Mouse (Mus musculus) ovary, adult 18-20 months (tissue): ENCODE data around the gene Tmem59l.
"Not testable (repeated sequence)": the region's sequence is repeated elsewhere in the genome, so short reads cannot be mapped to it uniquely, and the experiment has no call there.

Experiments
- DNase-seq: peaks from one replicate; pipeline ENCODE4 v3.0.0; 2022; ENCODE audit warnings: low spot score, mixed read lengths

Gene Tmem59l

GRCm38 (mm10) chr8:70486941-70487520, at the start of gene Tmem59l:
Gene Tmem59l, minus strand, starts transcription at chr8:70487358.
- no peak for DNase-seq

DNA sequence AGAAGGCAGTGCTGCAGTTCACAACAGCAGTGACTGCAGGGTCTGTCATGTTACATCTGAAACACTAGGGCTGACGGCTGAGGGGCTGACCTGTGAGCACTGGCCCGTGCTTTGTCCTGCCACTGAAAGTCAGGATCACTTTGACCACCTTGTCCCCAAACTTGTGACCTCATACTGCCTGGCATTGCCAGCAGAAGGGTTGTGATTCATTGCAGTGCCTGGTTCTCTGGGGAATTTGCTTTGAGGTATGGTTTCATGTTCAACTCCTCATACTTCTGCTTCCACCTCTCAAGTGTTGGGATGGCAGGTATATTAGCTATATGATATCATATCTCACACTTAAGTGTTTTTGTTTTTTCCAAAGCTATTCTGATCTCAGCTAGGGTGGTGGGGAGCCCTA, 48.5 kb upstream of the Tmem59l start:
- DNase-seq = no peak

DNA sequence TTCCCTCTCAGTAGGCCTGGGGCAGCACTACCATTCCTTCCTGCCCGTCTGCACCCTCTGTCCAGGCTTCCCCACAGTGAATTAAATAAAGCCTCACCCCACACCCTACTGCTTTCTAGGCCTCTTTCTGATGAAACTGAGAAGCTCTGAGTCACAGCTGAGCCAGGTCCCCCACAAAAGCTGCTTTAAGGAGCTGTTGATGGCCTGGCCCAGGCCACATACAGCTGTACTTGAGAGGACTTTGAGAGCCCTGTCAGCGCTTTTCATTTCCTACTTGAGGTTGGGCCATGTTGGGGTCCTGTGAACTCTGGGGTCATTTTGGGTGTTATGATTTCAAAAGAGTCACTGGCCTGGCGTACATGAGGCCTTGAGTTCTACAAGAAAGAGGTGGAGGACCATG, 48.1 kb upstream of the Tmem59l start:
- DNase-seq = no peak

- DNase-seq = no peak
Measured at GRCm38 (mm10) chr8:70534281-70534680, 47.1 kb upstream of the Tmem59l start.

DNA sequence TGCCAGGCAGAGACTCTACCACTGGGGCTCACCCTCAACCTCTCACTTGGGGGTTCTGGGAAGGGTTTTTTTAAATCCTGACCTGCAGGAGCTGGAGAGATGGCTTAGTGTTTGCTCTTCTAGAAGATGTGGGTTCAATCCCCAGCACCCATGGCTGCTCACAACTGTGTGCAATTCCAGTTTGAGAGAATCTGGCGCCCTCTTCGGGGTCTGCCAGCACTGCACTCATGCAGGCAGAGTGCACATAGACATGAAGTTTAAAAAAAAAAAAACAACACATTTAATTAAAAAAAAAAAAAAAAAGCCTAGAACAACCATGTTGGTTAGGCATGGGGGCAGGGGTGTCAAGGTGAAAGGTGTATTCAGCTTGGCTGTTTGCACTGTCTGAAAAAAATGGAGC, 43.2 kb upstream of the Tmem59l start:
- no peak for DNase-seq

GRCm38 (mm10) chr8:70529741-70530161, 42.6 kb upstream of the Tmem59l start:
- DNase-seq = no peak

- no peak for DNase-seq
Measured at GRCm38 (mm10) chr8:70529299-70529698, 42.1 kb upstream of the Tmem59l start.

GRCm38 (mm10) chr8:70528182-70528797, 41.1 kb upstream of the Tmem59l start:
- no peak for DNase-seq

- peak; percentile 94 for DNase-seq
Measured at GRCm38 (mm10) chr8:70527512-70528181, 40.5 kb upstream of the Tmem59l start, which contains the start of the genes Fkbp8 and Kxd1. Gene Fkbp8, plus strand, starts transcription at chr8:70527724. Gene Kxd1, minus strand, starts transcription at chr8:70527956.

DNA sequence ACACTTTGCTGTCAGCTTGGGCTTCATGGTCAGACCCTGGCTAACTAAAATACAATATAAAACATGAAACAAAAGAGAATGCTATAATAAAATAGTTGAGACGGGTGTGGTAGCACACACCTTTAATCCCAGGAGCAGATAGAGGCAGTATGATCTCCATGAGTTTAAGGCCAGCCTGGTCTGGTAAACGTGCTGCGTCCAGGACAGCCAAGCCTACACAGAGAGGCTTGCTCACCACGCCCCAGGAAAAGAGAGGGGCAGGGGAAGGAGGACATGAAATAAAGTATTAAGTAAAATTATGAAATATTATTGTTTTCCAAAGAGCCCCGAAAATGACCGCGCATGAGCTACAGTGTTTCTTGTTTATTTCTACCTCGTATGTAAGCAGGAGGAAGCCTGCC, 40.0 kb upstream of the Tmem59l start:
- no peak for DNase-seq

- DNase-seq = peak; percentile 94
Measured at GRCm38 (mm10) chr8:70522592-70523403, 35.6 kb upstream of the Tmem59l start.

GRCm38 (mm10) chr8:70519606-70520005, 32.4 kb upstream of the Tmem59l start:
- DNase-seq = no peak

DNA sequence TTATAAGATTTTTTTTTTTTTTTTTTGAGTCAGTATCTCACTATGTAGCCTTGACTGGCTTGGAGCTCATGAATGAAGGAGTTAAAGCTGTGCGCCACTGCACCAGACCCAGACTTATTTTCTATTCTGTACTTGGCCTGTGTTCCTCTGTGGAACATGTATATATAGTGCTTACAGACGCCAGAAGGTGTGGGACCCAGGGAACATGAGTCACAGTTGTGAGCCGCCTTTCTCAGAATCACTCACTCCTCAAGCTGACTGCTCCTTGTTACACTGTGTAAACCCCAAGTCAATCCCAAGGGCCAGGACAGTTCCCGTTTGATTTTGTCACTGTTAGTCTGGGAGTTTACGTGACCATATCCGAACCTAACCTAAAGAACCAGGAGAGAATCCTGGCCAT, 31.9 kb upstream of the Tmem59l start:
- DNase-seq = no peak

- DNase-seq = no peak
Measured at GRCm38 (mm10) chr8:70517940-70518643, 30.9 kb upstream of the Tmem59l start.

GRCm38 (mm10) chr8:70513441-70513840, 26.3 kb upstream of the Tmem59l start:
- DNase-seq = no peak

GRCm38 (mm10) chr8:70512253-70512903, 25.2 kb upstream of the Tmem59l start:
- DNase-seq = no peak

GRCm38 (mm10) chr8:70511770-70512169, 24.6 kb upstream of the Tmem59l start:
- DNase-seq = no peak

- not testable (repeated sequence) for DNase-seq
Measured at GRCm38 (mm10) chr8:70511174-70511573, 24.0 kb upstream of the Tmem59l start.

DNA sequence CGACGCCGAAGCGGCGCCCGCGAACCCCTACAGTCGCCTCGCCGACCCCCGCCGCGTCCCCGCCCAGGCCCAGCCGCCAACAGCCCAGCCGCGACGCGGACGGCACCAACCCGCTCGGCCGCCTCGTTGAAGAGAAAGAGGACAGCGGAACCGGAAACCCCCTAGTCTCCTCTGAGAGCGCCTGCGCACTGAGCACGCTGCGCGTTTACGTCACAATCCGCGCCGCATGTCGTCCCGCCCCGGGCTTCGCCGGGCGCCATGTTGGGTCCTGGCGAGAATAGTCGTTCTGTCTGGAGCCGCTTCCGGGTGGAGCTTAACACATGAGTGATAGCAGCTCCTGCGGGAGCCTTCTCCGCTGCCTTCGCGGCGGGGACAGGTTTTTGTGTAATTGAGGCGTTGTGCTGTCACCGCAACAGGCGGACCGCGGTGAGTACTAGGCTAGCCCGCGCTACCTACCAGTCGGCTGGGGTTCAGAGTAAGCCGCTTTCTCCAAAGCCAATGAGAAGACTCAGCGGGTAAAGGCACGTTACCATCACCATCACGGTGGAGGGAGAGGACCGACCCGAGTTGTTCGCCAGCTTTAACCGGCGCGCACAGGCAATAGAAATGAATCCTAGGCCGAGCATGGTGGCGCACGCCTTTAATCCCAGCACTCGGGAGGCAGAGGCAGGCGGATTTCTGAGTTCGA, 23.2 kb upstream of the Tmem59l start, which contains the start of gene Uba52:
TSS of gene Uba52 (minus strand) at position 574 of the 688 bp plus-strand sequence.
- DNase-seq = peak; percentile 95

- DNase-seq = no peak
Measured at GRCm38 (mm10) chr8:70509281-70509952, 22.3 kb upstream of the Tmem59l start.
